Mouse (Mus musculus) kidney, adult 2 months (tissue): Measurements from ENCODE around the gene Sphk1.

ENCODE experiments used
- CTCF ChIP-seq: fragments of 200-500 bp; conservative IDR thresholded peaks from 2 replicates; pipeline ENCODE4 v1.5.1; 2011; ENCODE audit warnings: low read depth, mild to moderate bottlenecking, control low read depth, low read length, moderate library complexity, mixed read lengths; ENCODE audit not compliant: insufficient read depth, insufficient read length
- POLR2A ChIP-seq: fragments of 200-500 bp; IDR thresholded peaks from one replicate; pipeline ENCODE4 v1.6.1; 2011; ENCODE audit warnings: low read depth, low read length, control low read depth

DNA sequence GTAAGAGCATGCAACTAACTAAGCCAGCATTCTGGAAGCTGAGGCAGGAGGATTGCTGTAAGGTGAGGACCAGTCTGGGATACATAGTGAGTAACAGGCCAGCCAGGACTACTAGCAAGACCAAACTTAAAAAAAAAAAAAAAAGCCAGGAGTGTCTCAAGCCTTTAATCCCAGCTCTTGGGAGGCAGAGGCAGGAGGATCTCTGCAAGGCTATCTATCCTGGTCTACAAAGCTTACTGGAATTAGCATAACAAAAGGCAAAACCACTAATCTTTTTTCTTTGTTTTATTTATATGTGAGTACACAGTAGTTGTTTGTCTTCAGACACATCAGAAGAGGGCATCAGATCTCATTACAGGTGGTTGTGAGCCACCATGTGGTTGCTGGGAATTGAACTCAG is 42.5 kb upstream of the Sphk1 start:
- no peak for TF ChIP-seq CTCF
- no peak for TF ChIP-seq POLR2A
